Mouse (Mus musculus): Measurements from ENCODE around the gene 4930558K02Rik.

GRCm38 (mm10) chr1:161912940-161913647, 66.3 kb downstream of the 4930558K02Rik start:
- TF ChIP-seq CTCF (IDR thresholded peaks at IDR 0.05; ENCODE audit: low read depth), result no peak
- no peak for TF ChIP-seq EP300 (IDR thresholded peaks at IDR 0.05; ENCODE audit: low read depth)

Measured in heart, postnatal 0 days (tissue).